Mouse (Mus musculus): Measurements from ENCODE around the gene Nr3c2. TPM values are rescaled to one million over a fixed set of nuclear protein-coding genes. Genes with fewer than 3 reads are reported as not detected.
A peak's percentile ranks its signal among the peaks of the same experiment; 100 is the strongest.

The Nr3c2 gene
- total RNA-seq, 4 experiments from 2014 or later = 17.6 to 26.3 (median 20.7) TPM

GRCm38 (mm10) chr8:77082687-77083086 lies 183.4 kb downstream of the Nr3c2 start:
- DNase-seq = no peak

GRCm38 (mm10) chr8:77086036-77086435 lies 186.8 kb downstream of the Nr3c2 start:
- no peak for DNase-seq

GRCm38 (mm10) chr8:77096721-77097120 lies 197.5 kb downstream of the Nr3c2 start:
- DNase-seq = no peak

- no peak for DNase-seq
Measured at GRCm38 (mm10) chr8:77098101-77098500, 198.9 kb downstream of the Nr3c2 start.

GRCm38 (mm10) chr8:77100370-77100769 lies 201.1 kb downstream of the Nr3c2 start:
- no peak for DNase-seq

GRCm38 (mm10) chr8:77102879-77103278 lies 203.6 kb downstream of the Nr3c2 start:
- no peak for DNase-seq

- DNase-seq = no peak
Measured at GRCm38 (mm10) chr8:77112719-77113118, 213.5 kb downstream of the Nr3c2 start.

GRCm38 (mm10) chr8:77114769-77115168 lies 215.5 kb downstream of the Nr3c2 start:
- no peak for DNase-seq

- no peak for DNase-seq
Measured at GRCm38 (mm10) chr8:77116419-77117079, 217.3 kb downstream of the Nr3c2 start.

GRCm38 (mm10) chr8:77120810-77121570 lies 221.7 kb downstream of the Nr3c2 start:
- no peak for DNase-seq

- DNase-seq = no peak
Measured at GRCm38 (mm10) chr8:77121571-77121890, 222.3 kb downstream of the Nr3c2 start.

GRCm38 (mm10) chr8:77122300-77122699 lies 223.1 kb downstream of the Nr3c2 start:
- no peak for DNase-seq

GRCm38 (mm10) chr8:77125777-77126176 lies 226.5 kb downstream of the Nr3c2 start:
- DNase-seq = no peak

- no peak for DNase-seq
Measured at GRCm38 (mm10) chr8:77128006-77128405, 228.8 kb downstream of the Nr3c2 start.

- peak; percentile 24 for DNase-seq
Measured at GRCm38 (mm10) chr8:77132903-77133637, 233.8 kb downstream of the Nr3c2 start.

- DNase-seq = no peak
Measured at GRCm38 (mm10) chr8:77133797-77134385, 234.6 kb downstream of the Nr3c2 start.

GRCm38 (mm10) chr8:77145285-77145684 lies 246.0 kb downstream of the Nr3c2 start:
- DNase-seq = no peak

- no peak for DNase-seq
Measured at GRCm38 (mm10) chr8:77154496-77154895, 255.3 kb downstream of the Nr3c2 start.

- DNase-seq = no peak
Measured at GRCm38 (mm10) chr8:77169320-77169719, 270.1 kb downstream of the Nr3c2 start.

- DNase-seq = no peak
Measured at GRCm38 (mm10) chr8:77169757-77170438, 270.7 kb downstream of the Nr3c2 start.

- DNase-seq = no peak
Measured at GRCm38 (mm10) chr8:77170439-77170759, 271.2 kb downstream of the Nr3c2 start.

GRCm38 (mm10) chr8:77173075-77173657 lies 273.9 kb downstream of the Nr3c2 start:
- no peak for DNase-seq
